Mouse (Mus musculus) adrenal gland, adult (tissue): ENCODE data around the gene Kncn.
A peak's percentile ranks its signal among the peaks of the same experiment; 100 is the strongest.

Experiments used
- DNase-seq, 2 experiments: peaks; one replicate each; pipeline ENCODE4 v3.0.0; 2022 to 2023; ENCODE audit warnings: low spot score in 1 of 2; ENCODE audit not compliant: inconsistent age in 2 of 2

Gene Kncn

DNA sequence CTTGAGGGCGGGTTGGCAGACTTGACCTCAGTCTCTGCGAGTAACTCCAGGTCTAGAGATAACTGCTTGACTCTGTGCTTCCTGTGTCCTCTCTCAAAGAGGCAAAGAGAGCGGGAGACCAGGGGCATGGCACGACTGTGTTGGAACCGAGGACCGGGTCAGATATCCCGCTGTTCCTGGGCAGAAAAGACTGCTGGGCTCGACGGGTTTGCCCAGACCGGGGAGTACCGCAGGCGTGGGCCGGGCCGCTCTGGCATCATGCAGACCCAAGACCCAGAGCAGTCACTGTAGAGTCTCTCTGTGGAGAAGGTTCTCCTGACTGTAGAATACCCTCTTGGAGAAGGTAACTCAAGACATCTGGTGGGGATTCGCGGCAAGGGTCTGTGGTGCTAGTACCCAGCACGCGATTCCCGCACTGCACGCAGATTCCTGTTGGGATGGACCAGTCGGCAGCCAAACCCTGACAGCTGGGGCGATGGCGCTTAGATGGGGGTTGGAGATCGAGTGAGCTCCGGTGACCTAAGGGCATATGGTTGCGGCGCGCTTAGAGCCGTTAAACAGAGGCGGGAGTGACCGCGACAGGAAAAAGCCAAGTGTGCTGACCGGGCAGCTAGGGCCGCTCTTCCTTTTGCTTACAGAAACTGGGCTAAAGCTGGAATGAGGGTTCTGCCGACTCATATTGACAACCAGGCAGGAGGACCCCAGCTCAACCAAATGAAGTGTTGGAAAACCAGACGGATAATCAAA, 51.8 kb downstream of the Kncn start:
- DNase-seq, result peak in 1 of 2 experiments; percentile 43

DNA sequence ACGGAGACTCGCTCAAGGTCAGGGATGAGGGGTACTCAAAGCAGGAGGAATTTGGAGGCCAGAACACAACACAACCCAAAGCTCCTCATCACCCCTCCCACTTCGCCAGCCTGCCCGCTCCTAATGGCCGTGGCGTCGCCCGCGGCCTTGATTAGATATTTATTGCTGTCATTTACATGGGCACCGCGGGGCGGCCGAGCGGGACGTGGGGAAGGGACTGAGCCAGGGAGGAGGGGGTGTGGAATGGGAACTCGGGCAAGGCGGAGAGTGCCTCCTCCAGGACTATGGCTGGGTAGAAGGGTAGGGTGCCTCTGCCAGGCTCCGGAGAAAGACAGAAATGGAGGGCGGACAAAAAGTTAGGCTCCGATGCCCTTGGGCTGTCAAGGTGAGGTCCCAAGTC, 52.4 kb downstream of the Kncn start:
- DNase-seq, result peak in 1 of 2 experiments; percentile 56

DNA sequence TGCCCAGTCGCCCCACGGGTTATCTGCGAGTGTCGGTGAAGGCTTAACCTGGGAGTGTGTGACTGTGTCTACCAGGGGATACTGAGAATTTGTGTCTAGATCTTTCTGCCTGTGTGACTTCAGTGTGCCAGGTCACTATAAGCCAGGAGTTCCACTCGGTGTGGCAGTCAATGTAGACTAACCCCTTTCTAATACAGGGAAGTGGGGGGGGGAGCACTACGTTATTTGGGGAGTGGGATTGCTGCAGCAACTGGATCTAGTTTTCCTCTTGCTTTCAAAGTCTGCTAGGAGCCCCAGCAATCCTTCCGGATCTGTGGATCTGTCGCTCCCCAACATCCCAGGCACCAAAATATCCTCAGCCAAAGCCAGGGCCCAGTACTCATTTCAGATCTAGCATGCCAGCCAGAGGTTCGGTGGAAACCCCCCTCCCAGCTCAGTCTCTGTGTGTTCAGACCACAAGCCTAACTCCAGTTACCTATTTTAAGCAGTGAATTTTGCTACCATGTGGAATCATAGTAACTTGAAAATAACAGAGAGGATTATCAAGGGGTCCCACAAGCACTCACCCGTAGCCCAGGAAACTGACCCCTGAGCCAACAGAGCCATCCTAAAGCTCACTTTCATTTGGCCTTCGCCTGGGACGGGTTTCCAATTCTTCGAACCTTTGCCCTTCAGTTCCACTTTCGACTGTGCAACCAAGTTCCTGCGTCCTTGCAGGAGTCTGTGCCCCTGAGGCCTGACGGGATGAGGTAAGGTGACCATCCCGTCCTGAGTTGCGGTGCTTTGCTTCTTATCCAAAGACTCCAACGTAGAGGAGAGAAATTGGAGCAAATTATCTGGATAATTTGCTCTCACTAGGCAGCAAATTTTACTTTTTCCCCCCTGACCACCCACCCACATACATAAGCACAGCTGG, 53.1 kb downstream of the Kncn start:
- peak in 1 of 2 experiments; percentile 35 for DNase-seq

DNA sequence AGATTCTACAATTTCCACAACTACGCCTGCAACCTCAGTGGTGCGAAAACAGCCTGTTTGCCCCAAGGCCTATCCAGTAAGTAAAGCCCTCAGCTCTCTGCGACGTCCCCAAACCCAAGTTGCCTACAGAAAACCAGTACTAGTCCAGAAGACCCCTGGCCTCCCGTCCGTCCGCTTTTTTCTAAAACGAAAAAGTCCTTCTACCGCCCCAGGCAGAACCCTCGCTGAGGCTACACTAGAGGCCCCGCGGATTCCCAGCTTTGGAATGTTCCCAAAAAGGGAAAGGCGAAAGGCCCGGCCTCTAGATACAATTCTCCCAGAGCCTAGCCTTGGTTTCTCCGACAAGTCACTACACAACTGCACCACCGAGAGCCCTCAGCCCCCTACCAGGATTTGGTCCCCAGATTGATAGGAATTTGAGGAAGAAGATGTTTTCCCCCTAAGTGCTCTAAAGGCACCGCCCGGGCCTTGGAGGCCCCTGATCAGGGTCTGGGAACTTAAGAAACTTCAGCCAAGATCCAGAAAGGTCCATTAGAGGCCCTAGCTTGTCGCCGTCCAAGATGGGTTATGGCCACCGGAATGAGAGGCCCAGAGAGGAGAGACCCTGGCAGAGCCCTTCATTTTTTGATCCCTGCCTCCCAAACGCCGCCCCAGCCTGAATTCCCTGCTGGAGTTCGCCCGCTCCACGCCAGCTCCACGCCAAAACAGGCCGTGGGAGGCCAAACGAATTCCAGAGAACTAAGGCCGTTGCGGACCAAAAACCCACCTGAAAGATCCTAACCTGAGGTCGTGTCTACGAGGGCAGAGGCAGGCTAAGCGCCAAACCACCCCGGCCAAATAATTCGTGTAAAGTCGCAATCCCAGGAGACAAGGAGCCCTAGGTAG, 54.3 kb downstream of the Kncn start:
- DNase-seq, result peak in 1 of 2 experiments; percentile 66
